Mouse (Mus musculus) forebrain, embryonic 12.5 days (tissue): ENCODE data around the gene Nap1l4. TPM values are rescaled to one million over a fixed set of nuclear protein-coding genes. Genes with fewer than 3 reads are reported as not detected.
"Not testable (repeated sequence)": the region's sequence is repeated elsewhere in the genome, so short reads cannot be mapped to it uniquely, and the experiment has no call there.

Experiments used
- ATAC-seq: fragments of 200-750 bp; cut with Nextera tagmentation; 2 replicates; pipeline ENCODE4 v1.8.0; 2017; ENCODE audit warnings: moderate TSS enrichment; ENCODE audit not compliant: low FRiP score
- H3K27ac ChIP-seq: fragments of 300-500 bp; sonication (generic); 2 replicates; pipeline ENCODE4 v1.5.1; 2016; ENCODE audit warnings: mild to moderate bottlenecking
- H3K27me3 ChIP-seq: fragments of 300-500 bp; sonication (generic); 2 replicates; pipeline ENCODE4 v1.6.1; 2016; ENCODE audit warnings: mild to moderate bottlenecking
- H3K36me3 ChIP-seq: fragments of 300-500 bp; sonication (generic); replicated peaks from 2 replicates; pipeline ENCODE4 v1.6.1; 2016; ENCODE audit warnings: mild to moderate bottlenecking
- H3K4me1 ChIP-seq: fragments of 300-500 bp; sonication (generic); 2 replicates; pipeline ENCODE4 v1.6.1; 2016
- H3K4me2 ChIP-seq: fragments of 300-500 bp; sonication (generic); 2 replicates; pipeline ENCODE4 v1.6.1; 2016; ENCODE audit warnings: mild to moderate bottlenecking, moderate library complexity
- H3K4me3 ChIP-seq: fragments of 300-500 bp; sonication (generic); replicated peaks from 2 replicates; pipeline ENCODE4 v1.5.1; 2016; ENCODE audit warnings: mild to moderate bottlenecking
- H3K9ac ChIP-seq: fragments of 300-500 bp; sonication (generic); 2 replicates; pipeline ENCODE4 v1.6.1; 2016; ENCODE audit warnings: mild to moderate bottlenecking
- H3K9me3 ChIP-seq: fragments of 300-500 bp; sonication (generic); 2 replicates; pipeline ENCODE4 v1.6.1; 2016
- WGBS: fragments of 180-500 bp; shearing (Covaris S2); methylation state at CpG from one replicate; pipeline ENCODE4 v1.1.7; 2016; 5-methylcytosine and 5-hydroxymethylcytosine counted together
- polyA plus RNA-seq: library from polyadenylated mRNA; unstranded; fragments of >200 nt; fragmentation: Nextera tagmentation; extraction: Ambion mirVana; gene quantifications from 2 replicates; pipeline ENCODE4 v1.2.1, GENCODE M21; 2016

Gene Nap1l4
- polyA plus RNA-seq, 1 experiment from 2014 or later: 357 TPM

DNA sequence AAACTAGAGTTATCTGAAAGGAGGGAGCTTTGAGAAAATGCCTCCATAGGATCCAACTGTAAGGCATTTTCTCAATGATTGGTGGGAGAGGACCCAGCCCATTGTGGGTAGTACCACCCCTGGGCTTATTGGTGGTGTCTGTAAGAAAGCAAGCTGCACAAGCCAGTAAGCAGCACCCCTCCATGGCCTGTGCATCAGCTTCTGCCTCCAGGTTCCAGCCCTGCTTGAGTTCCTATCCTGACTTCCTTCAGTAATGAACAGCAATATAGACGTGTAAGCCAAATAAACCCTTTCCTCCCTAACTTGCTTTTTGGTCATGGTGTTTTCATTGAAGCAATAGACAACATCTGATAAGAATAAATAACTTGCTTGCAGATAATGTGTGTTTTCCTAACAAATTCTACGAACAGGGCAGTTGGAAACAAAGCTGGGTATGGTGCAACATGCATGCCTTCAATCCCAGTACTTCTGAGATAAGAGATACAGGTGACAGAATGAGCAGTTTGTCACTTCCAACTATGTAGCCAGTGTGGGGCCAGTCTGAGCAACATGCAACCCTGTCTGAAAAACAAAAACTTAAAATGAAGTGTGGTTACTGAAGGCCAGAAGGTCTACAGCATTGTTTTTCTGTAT lies 798 bp upstream of the Nap1l4 start:
- Histone ChIP-seq H3K4me2 (peak overlapping the region; percentile 87), H3K4me3 (peak overlapping the region; percentile 98), H3K36me3 (peaks cover 8% of the 10 kb centered on the region), H3K4me1 (peaks cover 30% of the 10 kb centered on the region), H3K9ac (peak overlapping the region; percentile 69), H3K9me3 (no peaks in the 10 kb centered on the region), H3K27me3 (no peaks in the 10 kb centered on the region), H3K27ac (peak overlapping the region; percentile 89)
- peak; percentile 6; the same call in 1 of the 2 replicates for ATAC-seq
- WGBS: 40% methylated on average over 2 of the region's 2 CpGs

DNA sequence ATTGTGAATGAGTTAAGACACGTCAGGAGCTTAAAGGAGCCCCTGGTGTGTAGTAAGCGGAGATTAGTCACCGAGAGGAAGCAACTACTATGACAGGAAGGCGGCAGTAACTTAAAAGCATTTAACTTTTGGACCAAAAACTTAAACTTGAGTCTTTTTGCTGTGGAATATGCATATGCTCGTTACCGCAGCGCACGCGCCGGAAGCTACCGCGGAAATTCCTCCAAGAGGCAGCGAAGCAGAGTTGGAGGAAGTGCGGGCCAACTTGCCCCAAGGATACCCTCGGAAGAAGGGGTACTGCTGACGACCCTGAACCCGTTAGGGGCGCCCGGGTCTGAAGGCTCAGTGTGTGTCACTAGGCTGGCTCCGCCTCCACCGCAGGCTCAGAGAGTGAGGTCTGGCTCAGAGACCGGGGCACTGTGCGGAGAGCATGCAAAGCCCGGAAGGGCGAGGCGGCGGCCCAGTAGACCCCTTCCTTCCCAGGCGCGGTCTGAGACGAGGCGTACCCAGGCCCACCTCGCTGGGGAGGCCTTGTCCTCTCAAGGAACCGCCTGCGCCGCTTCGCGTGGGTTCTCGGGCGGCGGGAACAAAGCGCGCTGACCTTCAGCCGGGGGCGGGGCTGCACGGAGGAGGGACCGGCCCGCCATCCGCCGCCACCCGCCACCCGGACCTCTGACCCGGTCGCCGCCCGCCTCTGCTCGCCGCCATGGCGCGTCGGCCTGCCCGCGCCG lies 510 bp downstream of the Nap1l4 start:
- Histone ChIP-seq H3K4me3 (peak overlapping the region; percentile 98), H3K9ac (peak overlapping the region; percentile 79), H3K4me2 (peak overlapping the region; percentile 87), H3K27me3 (no peaks in the 10 kb centered on the region), H3K36me3 (no peaks in the 10 kb centered on the region; the same call in none of the 2 replicates), H3K4me1 (peaks cover 35% of the 10 kb centered on the region), H3K27ac (peak overlapping the region; percentile 89), H3K9me3 (no peaks in the 10 kb centered on the region)
- peak; percentile 75 for ATAC-seq
- WGBS: under 1% methylated on average over 41 of the region's 63 CpGs

GRCm38 (mm10) chr7:143546554-143546953 lies 2.4 kb downstream of the Nap1l4 start:
- H3K9ac ChIP-seq: peak overlapping the region; percentile 36; the same call in 1 of the 2 replicates

GRCm38 (mm10) chr7:143544368-143544767 lies 4.5 kb downstream of the Nap1l4 start:
- Histone ChIP-seq H3K9me3 (no peaks in the 10 kb centered on the region), H3K27ac (no peak overlapping the region), H3K4me2 (no peak overlapping the region), H3K27me3 (no peaks in the 10 kb centered on the region), H3K9ac (no peak overlapping the region), H3K4me3 (no peak overlapping the region), H3K4me1 (peaks cover 41% of the 10 kb centered on the region), H3K36me3 (peaks cover 7% of the 10 kb centered on the region)
- no peak for ATAC-seq
- whole genome bisulfite sequencing: 93% methylated on average over 2 of the region's 2 CpGs

More at GRCm38 (mm10) chr7:143546554-143546953, 2.4 kb downstream of the Nap1l4 start:
- Histone ChIP-seq H3K4me2 (peak overlapping the region; percentile 21), H3K36me3 (no peaks in the 10 kb centered on the region; the same call in none of the 2 replicates), H3K9me3 (no peaks in the 10 kb centered on the region), H3K27ac (no peak overlapping the region), H3K4me1 (peaks cover 46% of the 10 kb centered on the region), H3K4me3 (no peak overlapping the region), H3K27me3 (no peaks in the 10 kb centered on the region)
- WGBS: 82% methylated on average over 2 of the region's 2 CpGs
- no peak for ATAC-seq

DNA sequence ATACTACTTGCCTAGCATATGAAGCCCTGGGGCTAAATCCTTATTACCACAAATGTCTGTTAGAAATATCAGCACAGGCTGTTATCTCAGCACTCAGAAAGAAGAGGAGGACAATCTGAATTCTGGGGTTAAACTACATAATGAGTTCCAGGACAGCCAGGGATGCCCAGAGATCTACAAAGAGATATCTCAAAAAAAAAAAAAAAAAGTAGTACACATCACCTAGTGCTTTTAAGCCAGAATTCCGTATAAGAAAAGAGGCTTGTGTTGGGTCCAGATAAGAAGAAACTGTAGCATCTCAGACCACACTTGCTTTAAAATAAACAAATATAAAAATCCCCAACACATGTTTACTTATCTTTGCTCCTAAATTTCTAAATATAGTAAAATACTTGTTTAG lies 10.2 kb downstream of the Nap1l4 start:
- H3K27me3 ChIP-seq: no peaks in the 10 kb centered on the region
- H3K27ac ChIP-seq: no peak overlapping the region
- no peaks in the 10 kb centered on the region for H3K9me3 ChIP-seq
- no peak for ATAC-seq
- H3K36me3 ChIP-seq: peaks cover 55% of the 10 kb centered on the region
- peaks cover 13% of the 10 kb centered on the region; the same call in 1 of the 2 replicates for H3K4me1 ChIP-seq
- no peak overlapping the region for H3K4me2 ChIP-seq
- H3K4me3 ChIP-seq: no peak overlapping the region
- 70% methylated on average over 1 of the region's 1 CpGs for WGBS
- H3K9ac ChIP-seq: no peak overlapping the region

DNA sequence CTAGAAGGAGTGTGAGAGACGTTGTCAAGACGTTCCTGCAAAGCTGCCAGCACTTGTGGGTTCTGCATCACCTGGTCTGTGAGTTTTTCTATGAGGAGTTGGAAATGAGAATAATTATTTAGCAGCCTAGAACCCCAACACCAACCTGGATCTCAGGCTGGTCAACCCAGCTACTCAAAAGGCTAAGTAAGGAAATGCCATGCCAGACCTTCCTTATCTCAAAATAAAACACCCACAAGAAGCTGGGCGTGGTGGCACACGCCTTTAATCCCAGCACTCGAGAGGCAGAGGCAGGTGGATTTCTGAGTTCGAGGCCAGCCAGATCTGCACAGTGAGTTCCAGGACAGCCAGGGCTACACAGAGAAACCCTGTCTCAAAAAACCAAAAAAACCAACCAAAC lies 10.7 kb downstream of the Nap1l4 start:
- H3K4me3 ChIP-seq, H3K9me3 ChIP-seq, H3K4me2 ChIP-seq, H3K9ac ChIP-seq, H3K27me3 ChIP-seq, H3K27ac ChIP-seq, H3K4me1 ChIP-seq, ATAC-seq: not testable (repeated sequence)
- 93% methylated on average over 6 of the region's 6 CpGs for WGBS
- peaks cover 59% of the 10 kb centered on the region for H3K36me3 ChIP-seq

GRCm38 (mm10) chr7:143536251-143536650 lies 12.7 kb downstream of the Nap1l4 start:
- 95% methylated on average over 3 of the region's 3 CpGs for WGBS
- no peaks in the 10 kb centered on the region for H3K4me1 ChIP-seq
- no peak overlapping the region for H3K27ac ChIP-seq
- peaks cover 77% of the 10 kb centered on the region for H3K36me3 ChIP-seq
- no peak overlapping the region for H3K4me2 ChIP-seq
- no peak overlapping the region for H3K9ac ChIP-seq
- no peak for ATAC-seq
- no peak overlapping the region for H3K4me3 ChIP-seq
- H3K27me3 ChIP-seq: no peaks in the 10 kb centered on the region
- H3K9me3 ChIP-seq: no peaks in the 10 kb centered on the region

DNA sequence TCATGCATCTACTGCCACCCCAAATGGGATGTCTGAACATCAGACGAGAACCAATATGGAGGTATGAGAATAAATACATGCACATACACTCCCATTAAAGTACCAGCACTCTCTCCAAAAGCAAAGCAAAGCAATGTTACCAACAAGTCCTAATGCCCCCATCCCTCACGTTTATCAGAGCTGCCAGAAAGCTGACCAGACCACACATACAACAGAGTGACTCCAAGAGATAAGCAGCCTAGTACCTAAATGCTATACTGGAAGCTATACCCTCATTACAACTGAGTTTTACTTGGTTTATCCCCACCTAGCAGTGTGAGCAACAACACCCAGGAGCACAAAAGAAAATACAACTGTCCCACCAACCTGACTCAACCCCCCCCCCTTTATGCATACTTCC lies 15.6 kb downstream of the Nap1l4 start:
- Histone ChIP-seq H3K4me3 (no peak overlapping the region), H3K9me3 (no peaks in the 10 kb centered on the region), H3K4me1 (no peaks in the 10 kb centered on the region), H3K4me2 (no peak overlapping the region), H3K9ac (no peak overlapping the region), H3K27ac (no peak overlapping the region), H3K27me3 (no peaks in the 10 kb centered on the region), H3K36me3 (peaks cover 98% of the 10 kb centered on the region)
- 83% methylated on average over 2 of the region's 2 CpGs for WGBS
- no peak for ATAC-seq

- peaks cover 98% of the 10 kb centered on the region for H3K36me3 ChIP-seq
- H3K27me3 ChIP-seq: no peaks in the 10 kb centered on the region
- no peaks in the 10 kb centered on the region for H3K9me3 ChIP-seq
- H3K27ac ChIP-seq: no peak overlapping the region
- no peak overlapping the region for H3K9ac ChIP-seq
- H3K4me1 ChIP-seq: no peaks in the 10 kb centered on the region
- no peak for ATAC-seq
- H3K4me2 ChIP-seq: no peak overlapping the region
- no peak overlapping the region for H3K4me3 ChIP-seq
- 90% methylated on average over 1 of the region's 1 CpGs for WGBS
Observed at GRCm38 (mm10) chr7:143532410-143532809, 16.5 kb downstream of the Nap1l4 start.

GRCm38 (mm10) chr7:143519333-143519732 lies 29.6 kb downstream of the Nap1l4 start:
- peaks cover 95% of the 10 kb centered on the region for H3K36me3 ChIP-seq
- no peak overlapping the region for H3K27ac ChIP-seq
- no peaks in the 10 kb centered on the region for H3K9me3 ChIP-seq
- H3K4me1 ChIP-seq: no peaks in the 10 kb centered on the region
- no peaks in the 10 kb centered on the region for H3K27me3 ChIP-seq
- ATAC-seq: no peak
- 89% methylated on average over 4 of the region's 4 CpGs for WGBS
- no peak overlapping the region for H3K4me3 ChIP-seq
- H3K4me2 ChIP-seq: no peak overlapping the region
- no peak overlapping the region for H3K9ac ChIP-seq

- WGBS: 92% methylated on average over 4 of the region's 4 CpGs
- Histone ChIP-seq H3K27ac (no peak overlapping the region), H3K4me1 (0 out of 2 replicates have a peak, but pooled peaks cover 2% of the 10 kb centered on the region)
Observed at GRCm38 (mm10) chr7:143514416-143514768, 34.5 kb downstream of the Nap1l4 start.

DNA sequence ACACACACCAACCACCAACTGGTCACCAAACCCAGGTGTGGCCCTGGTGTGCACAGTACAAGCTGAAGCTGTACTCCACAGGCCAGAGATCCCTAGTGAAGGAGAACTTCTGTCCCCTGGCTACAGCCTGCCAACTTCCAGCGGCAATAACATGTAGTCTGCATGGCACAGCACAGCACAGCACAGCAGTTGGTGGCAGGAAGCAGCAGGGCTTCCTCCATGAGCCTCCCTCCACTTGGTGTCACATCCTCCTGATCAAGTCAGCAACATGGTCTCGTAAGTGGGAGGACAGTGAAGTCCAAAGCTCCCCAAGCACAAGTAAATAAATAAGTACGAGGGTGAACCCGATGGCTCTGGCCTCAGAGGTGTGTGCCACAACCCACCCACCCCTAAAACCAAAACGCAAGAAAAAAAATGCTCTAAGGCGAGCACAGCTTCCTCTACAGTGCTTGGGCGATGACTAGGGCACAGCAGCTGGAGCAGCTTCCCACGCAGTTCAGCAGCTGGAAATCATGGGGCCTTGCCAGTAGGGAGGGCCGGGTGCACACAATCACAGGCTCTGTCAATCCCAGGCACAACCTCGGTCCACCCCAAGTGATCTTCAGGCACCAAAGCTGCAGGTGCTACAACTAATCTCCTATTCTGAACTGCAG lies 35.0 kb downstream of the Nap1l4 start:
- H3K9ac ChIP-seq: no peak overlapping the region
- H3K4me2 ChIP-seq: no peak overlapping the region
- WGBS: 91% methylated on average over 10 of the region's 10 CpGs
- peaks cover 67% of the 10 kb centered on the region for H3K36me3 ChIP-seq
- H3K9me3 ChIP-seq: no peaks in the 10 kb centered on the region
- no peaks in the 10 kb centered on the region for H3K27me3 ChIP-seq
- ATAC-seq: no peak
- no peak overlapping the region for H3K27ac ChIP-seq
- 0 out of 2 replicates have a peak, but pooled peaks cover 2% of the 10 kb centered on the region for H3K4me1 ChIP-seq
- H3K4me3 ChIP-seq: no peak overlapping the region

More at GRCm38 (mm10) chr7:143514416-143514768, 34.5 kb downstream of the Nap1l4 start:
- Histone ChIP-seq H3K27me3 (no peaks in the 10 kb centered on the region), H3K4me3 (no peak overlapping the region), H3K36me3 (peaks cover 72% of the 10 kb centered on the region), H3K9me3 (no peaks in the 10 kb centered on the region), H3K9ac (no peak overlapping the region), H3K4me2 (no peak overlapping the region)
- ATAC-seq: no peak
